Mouse (Mus musculus) myocyte (in vitro differentiated cells): ENCODE measurements around the gene Gpx3.

Experiments used
- MAX ChIP-seq: IDR thresholded peaks from one replicate; pipeline ENCODE4 v1.6.1; 2011; ENCODE audit warnings: low read depth, mild to moderate bottlenecking, control low read depth
- MYOG ChIP-seq, 3 experiments: IDR thresholded peaks; one replicate each; pipeline ENCODE4 v1.6.1; 2011; ENCODE audit warnings: control low read depth in 2 of 3, low read depth in 2 of 3, mild to moderate bottlenecking in 2 of 3; ENCODE audit not compliant: insufficient read length in 2 of 3, control insufficient read depth in 1 of 3, insufficient read depth in 1 of 3
- POLR2A ChIP-seq: IDR thresholded peaks from one replicate; pipeline ENCODE4 v1.6.1; 2011; ENCODE audit warnings: low read depth, mild to moderate bottlenecking, control low read depth, moderate library complexity; ENCODE audit not compliant: insufficient read length
- POLR2AphosphoS2 ChIP-seq: IDR thresholded peaks from one replicate; pipeline ENCODE4 v1.6.1; 2011; ENCODE audit warnings: low read depth, control low read depth; ENCODE audit not compliant: insufficient read length
- SRF ChIP-seq: IDR thresholded peaks from one replicate; pipeline ENCODE4 v1.6.1; 2011; ENCODE audit warnings: low read depth; ENCODE audit not compliant: control insufficient read depth, insufficient read length
- TCF12 ChIP-seq: IDR thresholded peaks from one replicate; pipeline ENCODE4 v1.6.1; 2011; ENCODE audit warnings: mild to moderate bottlenecking, control low read depth; ENCODE audit not compliant: poor library complexity, insufficient read depth, severe bottlenecking
- TCF3 ChIP-seq: IDR thresholded peaks from one replicate; pipeline ENCODE4 v1.6.1; 2011; ENCODE audit warnings: low read depth, control low read depth; ENCODE audit not compliant: insufficient read length
- USF1 ChIP-seq: IDR thresholded peaks from one replicate; pipeline ENCODE4 v1.6.1; 2011; ENCODE audit warnings: low read depth, mild to moderate bottlenecking, control low read depth, moderate library complexity

GRCm38 (mm10) chr11:54905086-54905485 lies 2.8 kb downstream of the Gpx3 start:
- no peak for TF ChIP-seq POLR2AphosphoS2
- TF ChIP-seq POLR2A: no peak
- TF ChIP-seq TCF12: no peak
- no peak for TF ChIP-seq USF1
- no peak for TF ChIP-seq MYOG (IDR thresholded peaks at IDR 0.05; ENCODE audit: control insufficient read depth in 1 of 3, insufficient read depth in 1 of 3, insufficient read length in 2 of 3, low read depth in 2 of 3)
- TF ChIP-seq TCF3: no peak
- no peak for TF ChIP-seq MAX
- TF ChIP-seq SRF: no peak
